Mouse (Mus musculus) kidney, embryonic 16.5 days (tissue): ENCODE measurements at regions not wholly inside any gene's neighbourhood (a gene's known extent, or its start where the extent isn't known, plus 50 kb on each side); places are given as distances from the start of the nearest gene placed in this dataset.

Experiments
- ATAC-seq: fragments of 200-750 bp; cut with Nextera tagmentation; 2 replicates; pipeline ENCODE4 v1.8.0; 2017; ENCODE audit warnings: moderate TSS enrichment; ENCODE audit not compliant: low FRiP score, low TSS enrichment
- H3K27ac ChIP-seq: fragments of 300-500 bp; sonication (generic); 2 replicates; pipeline ENCODE4 v1.5.1; 2014; ENCODE audit warnings: low read length
- H3K27me3 ChIP-seq: fragments of 300-500 bp; sonication (generic); 2 replicates; pipeline ENCODE4 v1.6.1; 2014; ENCODE audit warnings: low read length, control low read depth, mixed read lengths; ENCODE audit not compliant: insufficient read depth
- H3K36me3 ChIP-seq: fragments of 300-500 bp; sonication (generic); 2 replicates; pipeline ENCODE4 v1.6.1; 2014; ENCODE audit warnings: low read length, control low read depth, mixed read lengths; ENCODE audit not compliant: insufficient read depth
- H3K4me1 ChIP-seq: fragments of 300-500 bp; sonication (generic); 2 replicates; pipeline ENCODE4 v1.6.1; 2014; ENCODE audit warnings: low read length, control low read depth, mixed read lengths; ENCODE audit not compliant: insufficient read depth
- H3K4me2 ChIP-seq: fragments of 300-500 bp; sonication (generic); replicated peaks from 2 replicates; pipeline ENCODE4 v1.6.1; 2014; ENCODE audit warnings: low read depth, low read length
- H3K4me3 ChIP-seq: fragments of 300-500 bp; sonication (generic); 2 replicates; pipeline ENCODE4 v1.5.1; 2014; ENCODE audit warnings: mild to moderate bottlenecking, low read length
- H3K9ac ChIP-seq: fragments of 300-500 bp; sonication (generic); replicated peaks from 2 replicates; pipeline ENCODE4 v1.6.1; 2014; ENCODE audit warnings: low read length
- H3K9me3 ChIP-seq: fragments of 300-500 bp; sonication (generic); 2 replicates; pipeline ENCODE4 v1.6.1; 2016; ENCODE audit warnings: low read length, control low read depth
- WGBS: fragments of 180-500 bp; shearing (Covaris S2); extraction: QIAGEN DNeasy Blood & Tissue Kit; methylation state at CpG from one replicate; pipeline ENCODE4 v1.1.7; 2014; 5-methylcytosine and 5-hydroxymethylcytosine counted together

- Histone ChIP-seq H3K36me3 (no peaks in the 10 kb centered on the region), H3K4me1 (no peaks in the 10 kb centered on the region), H3K9ac (no peak overlapping the region), H3K27ac (no peak overlapping the region), H3K4me3 (no peak overlapping the region), H3K9me3 (peaks cover 7% of the 10 kb centered on the region; the same call in 1 of the 2 replicates), H3K27me3 (no peaks in the 10 kb centered on the region), H3K4me2 (no peak overlapping the region)
- WGBS, result 30% methylated on average over 8 of the region's 8 CpGs
- no peak for ATAC-seq
Measured at GRCm38 (mm10) chr12:91910529-91910928, 61.6 kb upstream of the Sel1l start.
